Mouse (Mus musculus) forebrain, embryonic 14.5 days (tissue): ENCODE results near the gene Lsamp. TPM values are rescaled to one million over a fixed set of nuclear protein-coding genes. Genes with fewer than 3 reads are reported as not detected.
A peak's percentile ranks its signal among the peaks of the same experiment; 100 is the strongest.

Experiments
- ATAC-seq: fragments of 200-750 bp; cut with Nextera tagmentation; 2 replicates; pipeline ENCODE4 v1.8.0; 2017; ENCODE audit warnings: mild to moderate bottlenecking, moderate library complexity
- DNase-seq: peaks from one replicate; pipeline ENCODE4 v3.0.0-alpha.2; 2015; ENCODE audit warnings: low spot score
- H3K27ac ChIP-seq: fragments of 300-500 bp; sonication (generic); 2 replicates; pipeline ENCODE4 v1.5.1; 2014; ENCODE audit warnings: low read depth, mild to moderate bottlenecking, control low read depth, low read length, moderate library complexity
- H3K27me3 ChIP-seq: fragments of 300-500 bp; sonication (generic); replicated peaks from 2 replicates; pipeline ENCODE4 v1.6.1; 2014; ENCODE audit warnings: low read length, control low read depth, mixed read lengths; ENCODE audit not compliant: control insufficient read depth, insufficient read depth
- H3K36me3 ChIP-seq: fragments of 300-500 bp; sonication (generic); 2 replicates; pipeline ENCODE4 v1.6.1; 2014; ENCODE audit warnings: low read length, control low read depth; ENCODE audit not compliant: control insufficient read depth, insufficient read depth
- H3K4me1 ChIP-seq: fragments of 300-500 bp; sonication (generic); 2 replicates; pipeline ENCODE4 v1.6.1; 2014; ENCODE audit warnings: antibody characterized with exemption, low read length, control low read depth; ENCODE audit not compliant: control insufficient read depth, insufficient read depth
- H3K4me2 ChIP-seq: fragments of 300-500 bp; sonication (generic); 2 replicates; pipeline ENCODE4 v1.6.1; 2014; ENCODE audit warnings: mild to moderate bottlenecking, control low read depth, low read length
- H3K4me3 ChIP-seq: fragments of 300-500 bp; sonication (generic); 2 replicates; pipeline ENCODE4 v1.5.1; 2014; ENCODE audit warnings: low read depth, low read length, control low read depth
- H3K9ac ChIP-seq: fragments of 300-500 bp; sonication (generic); 2 replicates; pipeline ENCODE4 v1.6.1; 2014; ENCODE audit warnings: mild to moderate bottlenecking, low read length, control low read depth, moderate library complexity
- H3K9me3 ChIP-seq: fragments of 300-500 bp; sonication (generic); replicated peaks from 2 replicates; pipeline ENCODE4 v1.6.1; 2016; ENCODE audit warnings: low read length, control low read depth, mixed read lengths; ENCODE audit not compliant: control insufficient read depth
- WGBS: fragments of 180-500 bp; shearing (Covaris S2); extraction: QIAGEN DNeasy Blood & Tissue Kit; methylation state at CpG from one replicate; pipeline ENCODE4 v1.1.7; 2014; 5-methylcytosine and 5-hydroxymethylcytosine counted together
- polyA plus RNA-seq: library from polyadenylated mRNA; unstranded; fragments of >200 nt; fragmentation: Nextera tagmentation; extraction: Ambion mirVana; gene quantifications from 2 replicates; pipeline ENCODE4 v1.2.1, GENCODE M21; 2014

The Lsamp gene
- polyA plus RNA-seq, 1 experiment from 2014 or later, result 19.0 TPM

DNA sequence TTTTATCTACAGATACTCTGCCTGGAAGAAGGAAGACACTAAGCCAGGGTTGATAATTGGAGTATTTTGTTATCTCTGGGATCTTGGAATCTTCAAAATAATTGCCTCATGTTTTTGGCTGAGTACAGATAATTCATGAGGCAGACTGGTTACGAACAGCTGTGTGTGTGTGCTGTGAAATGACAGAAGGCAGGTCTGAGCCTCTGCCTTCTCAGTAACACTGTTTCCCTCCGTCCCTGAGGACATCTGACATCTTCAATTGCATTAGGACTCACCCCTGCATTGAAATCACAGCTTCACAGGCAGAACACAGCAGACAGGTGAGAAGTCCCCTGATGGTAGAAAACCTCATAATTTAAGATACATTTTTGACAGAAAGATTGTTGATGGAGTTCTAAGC lies 323.5 kb downstream of the Lsamp start:
- Histone ChIP-seq H3K36me3 (no peaks in the 10 kb centered on the region), H3K4me1 (no peaks in the 10 kb centered on the region), H3K9ac (no peak overlapping the region), H3K4me2 (no peak overlapping the region), H3K27ac (no peak overlapping the region), H3K27me3 (no peaks in the 10 kb centered on the region), H3K9me3 (no peaks in the 10 kb centered on the region), H3K4me3 (no peak overlapping the region)
- peak; percentile 11 for DNase-seq
- WGBS, result 60% methylated on average over 2 of the region's 2 CpGs
- ATAC-seq, result no peak

DNA sequence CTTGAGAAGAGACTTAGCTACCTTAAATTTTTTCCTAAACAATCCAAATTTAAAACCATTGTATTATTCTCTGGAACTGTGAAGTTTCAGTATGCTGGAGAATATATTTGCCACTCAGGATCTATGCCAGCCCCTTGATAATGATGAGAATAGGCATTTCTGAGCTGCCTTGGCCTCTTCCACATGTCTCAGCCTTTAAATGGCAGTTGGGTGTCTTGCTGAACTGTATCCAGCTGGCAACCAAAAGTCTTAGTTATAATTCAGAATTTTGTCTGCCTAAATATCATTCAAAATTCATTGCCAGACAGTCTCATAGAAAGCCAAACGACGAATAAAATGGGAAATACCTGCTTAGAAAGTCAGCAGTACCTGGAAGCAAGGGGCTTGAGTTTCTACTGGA lies 332.0 kb downstream of the Lsamp start:
- DNase-seq (peak; percentile 42), ATAC-seq (no peak)
- Histone ChIP-seq H3K4me3 (no peak overlapping the region), H3K36me3 (no peaks in the 10 kb centered on the region), H3K4me1 (no peaks in the 10 kb centered on the region), H3K27me3 (no peaks in the 10 kb centered on the region), H3K9ac (no peak overlapping the region), H3K9me3 (no peaks in the 10 kb centered on the region), H3K27ac (no peak overlapping the region), H3K4me2 (no peak overlapping the region)
- WGBS, result 85% methylated on average over 2 of the region's 2 CpGs

DNA sequence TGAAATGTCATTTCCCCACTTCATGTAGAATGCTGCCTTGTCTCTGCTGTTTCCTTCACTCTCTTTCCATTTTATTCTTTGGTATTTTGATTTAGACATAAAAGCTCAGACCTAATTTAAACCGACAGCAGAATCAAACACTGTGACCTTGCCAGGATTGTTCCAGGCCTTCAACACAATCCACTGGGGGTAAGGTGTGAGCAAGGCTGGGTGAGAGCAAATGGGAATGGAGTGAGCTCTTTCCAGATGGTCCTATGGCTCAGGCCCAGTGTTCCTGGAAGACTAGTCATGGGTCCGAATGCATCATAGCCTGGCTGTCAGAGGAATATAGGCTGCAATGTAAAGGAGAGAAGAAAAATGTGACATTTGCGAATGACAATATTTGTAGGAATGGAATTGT lies 340.6 kb downstream of the Lsamp start:
- ATAC-seq, result no peak
- Histone ChIP-seq H3K4me1 (no peaks in the 10 kb centered on the region), H3K27me3 (no peaks in the 10 kb centered on the region), H3K9ac (no peak overlapping the region), H3K4me2 (no peak overlapping the region), H3K4me3 (no peak overlapping the region), H3K36me3 (no peaks in the 10 kb centered on the region), H3K27ac (no peak overlapping the region), H3K9me3 (no peaks in the 10 kb centered on the region)
- WGBS, result 87% methylated on average over 3 of the region's 3 CpGs
- no peak for DNase-seq

DNA sequence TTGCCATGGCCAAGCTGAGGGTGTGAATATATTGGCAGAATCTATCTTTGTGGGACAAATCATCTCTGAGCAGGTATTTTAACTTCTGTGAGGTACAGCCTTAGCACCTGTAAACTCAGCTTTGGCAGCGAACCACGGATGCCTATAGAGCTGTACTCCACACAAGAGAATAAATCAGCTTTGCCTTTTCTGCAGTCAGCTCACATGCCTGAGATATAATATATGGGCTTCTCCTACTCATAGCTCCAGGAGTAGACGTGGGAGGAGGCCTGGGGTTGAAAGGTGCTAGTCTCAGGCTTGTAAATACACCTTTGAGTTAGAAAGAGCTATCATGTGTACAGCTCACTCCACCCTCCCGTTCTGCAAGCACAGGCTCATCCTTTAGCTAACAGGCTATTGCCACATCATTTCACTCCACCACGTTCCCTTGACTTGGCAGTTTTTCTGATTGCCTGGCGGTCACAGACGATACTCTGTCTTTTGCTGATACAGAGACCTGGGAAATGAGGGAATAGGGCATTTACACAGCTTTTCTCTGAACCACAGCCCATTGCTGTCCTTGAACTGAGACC lies 344.2 kb downstream of the Lsamp start:
- H3K4me2 ChIP-seq, result no peak overlapping the region
- H3K9me3 ChIP-seq, result no peaks in the 10 kb centered on the region
- H3K27ac ChIP-seq, result no peak overlapping the region
- no peaks in the 10 kb centered on the region for H3K36me3 ChIP-seq
- no peaks in the 10 kb centered on the region for H3K27me3 ChIP-seq
- ATAC-seq, result no peak
- H3K4me1 ChIP-seq, result no peaks in the 10 kb centered on the region
- WGBS, result 90% methylated on average over 7 of the region's 7 CpGs
- no peak for DNase-seq
- H3K4me3 ChIP-seq, result no peak overlapping the region
- no peak overlapping the region for H3K9ac ChIP-seq

DNA sequence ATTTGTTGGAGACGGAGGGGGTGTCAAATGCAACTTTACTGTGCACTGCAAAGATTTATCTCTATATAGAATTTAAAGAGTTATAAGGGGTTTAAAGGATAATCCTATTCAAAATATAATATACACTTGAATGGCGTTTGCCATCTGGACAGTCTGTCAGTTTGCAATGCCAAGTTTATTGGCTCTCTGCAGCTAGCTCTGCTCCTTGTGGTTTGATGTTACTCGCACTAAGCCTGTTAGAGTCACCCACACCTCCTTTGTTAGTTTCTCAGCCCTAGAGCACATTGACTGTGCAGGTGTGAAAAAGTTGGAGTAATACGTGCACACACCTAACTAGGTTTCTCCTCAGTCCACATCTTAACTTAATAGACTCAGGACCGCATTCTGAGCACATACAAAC lies 385.5 kb downstream of the Lsamp start:
- Histone ChIP-seq H3K9ac (no peak overlapping the region), H3K9me3 (no peaks in the 10 kb centered on the region), H3K36me3 (no peaks in the 10 kb centered on the region), H3K27me3 (no peaks in the 10 kb centered on the region), H3K4me2 (no peak overlapping the region), H3K4me3 (no peak overlapping the region), H3K27ac (no peak overlapping the region), H3K4me1 (peaks cover 9% of the 10 kb centered on the region; the same call in 1 of the 2 replicates)
- DNase-seq (peak; percentile 59), ATAC-seq (peak; percentile 68; the same call in 1 of the 2 replicates)
- 78% methylated on average over 5 of the region's 5 CpGs for WGBS

DNA sequence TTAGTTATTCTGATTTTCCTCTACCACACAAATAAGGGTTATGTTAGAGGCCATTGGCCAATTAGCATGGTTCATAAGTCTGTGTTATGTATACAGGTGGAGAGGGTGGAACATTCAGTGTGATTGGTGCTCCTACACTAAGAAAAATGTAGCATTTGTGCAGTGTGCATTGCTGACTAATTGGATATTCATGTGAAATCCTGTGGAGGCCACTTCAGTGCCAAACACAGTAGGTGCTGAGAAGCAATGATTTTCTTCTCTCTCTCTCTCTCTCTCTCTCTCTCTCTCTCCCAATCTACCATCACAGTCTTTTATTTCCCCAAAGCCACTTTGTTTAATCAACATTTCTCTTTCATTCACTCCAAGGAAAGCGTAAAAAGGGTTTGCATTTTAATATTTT lies 387.1 kb downstream of the Lsamp start:
- 72% methylated on average over 1 of the region's 1 CpGs for WGBS
- Histone ChIP-seq H3K27me3 (no peaks in the 10 kb centered on the region), H3K9ac (no peak overlapping the region)

DNA sequence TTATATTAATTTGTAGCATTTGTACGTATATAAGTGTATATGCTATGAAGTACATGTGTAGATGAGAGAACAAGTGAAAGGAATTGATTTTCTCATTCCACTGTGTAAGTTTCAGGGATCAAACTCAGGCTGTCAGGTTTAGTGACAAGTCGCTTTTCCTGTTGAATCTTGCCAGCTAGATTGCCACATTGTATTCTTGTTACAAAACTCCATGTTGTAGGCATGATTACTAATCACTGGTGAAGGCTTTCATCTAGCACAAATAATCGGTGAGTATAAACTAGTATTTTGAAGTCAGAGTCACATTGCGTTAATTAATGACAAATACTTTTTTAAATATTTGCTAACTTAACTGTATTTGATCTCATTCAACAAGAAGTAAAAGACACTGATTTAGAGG lies 391.2 kb downstream of the Lsamp start:
- Histone ChIP-seq H3K4me3 (no peak overlapping the region), H3K9ac (no peak overlapping the region), H3K4me2 (no peak overlapping the region), H3K27me3 (no peaks in the 10 kb centered on the region), H3K9me3 (no peaks in the 10 kb centered on the region), H3K4me1 (peaks cover 10% of the 10 kb centered on the region; the same call in 1 of the 2 replicates), H3K27ac (no peak overlapping the region), H3K36me3 (no peaks in the 10 kb centered on the region)
- ATAC-seq (no peak), DNase-seq (no peak)
- 90% methylated on average over 4 of the region's 4 CpGs for WGBS

More for the DNA sequence above, 387.1 kb downstream of the Lsamp start:
- ATAC-seq, result no peak
- Histone ChIP-seq H3K4me1 (peaks cover 9% of the 10 kb centered on the region; the same call in 1 of the 2 replicates), H3K36me3 (no peaks in the 10 kb centered on the region), H3K4me2 (no peak overlapping the region), H3K4me3 (no peak overlapping the region), H3K9me3 (no peaks in the 10 kb centered on the region), H3K27ac (no peak overlapping the region)
- DNase-seq, result no peak

DNA sequence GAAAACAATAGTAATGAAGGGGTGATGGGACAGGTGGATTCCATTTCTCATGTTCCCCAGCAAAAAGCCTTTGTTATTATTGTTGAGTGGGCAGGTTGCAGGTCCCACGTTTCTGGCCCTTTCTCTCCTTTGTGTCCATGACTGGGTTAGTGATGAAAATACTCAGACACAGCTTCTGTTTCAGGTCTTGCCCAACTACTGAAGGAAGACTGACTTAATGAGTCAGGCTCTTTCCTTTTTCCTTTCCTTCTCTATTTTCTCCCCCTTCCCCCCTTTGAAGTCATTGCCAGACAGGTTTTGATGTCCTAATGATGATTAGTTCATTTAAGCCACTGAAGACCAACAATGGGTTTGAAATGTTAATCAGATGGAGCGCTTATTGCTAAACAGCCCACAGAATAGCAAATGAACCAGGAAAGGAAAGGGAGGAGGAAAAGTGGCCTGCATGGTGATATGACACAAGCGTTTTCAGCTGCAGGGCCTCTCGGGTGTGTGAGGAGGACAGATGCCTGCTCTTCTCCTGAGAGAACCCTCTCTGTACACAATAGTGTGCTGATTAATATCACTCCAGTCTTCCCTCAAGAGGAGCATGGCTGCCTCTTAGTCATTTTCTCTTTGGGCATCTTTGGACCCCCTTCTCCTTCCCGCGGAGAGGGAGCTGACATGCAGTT lies 393.1 kb downstream of the Lsamp start:
- Histone ChIP-seq H3K27me3 (no peaks in the 10 kb centered on the region), H3K36me3 (no peaks in the 10 kb centered on the region), H3K4me2 (no peak overlapping the region), H3K4me1 (peaks cover 3% of the 10 kb centered on the region; the same call in 1 of the 2 replicates), H3K4me3 (no peak overlapping the region), H3K9ac (no peak overlapping the region), H3K9me3 (no peaks in the 10 kb centered on the region), H3K27ac (no peak overlapping the region)
- WGBS, result 21% methylated on average over 6 of the region's 6 CpGs
- ATAC-seq, result peak; percentile 90
- peak; percentile 65 for DNase-seq

DNA sequence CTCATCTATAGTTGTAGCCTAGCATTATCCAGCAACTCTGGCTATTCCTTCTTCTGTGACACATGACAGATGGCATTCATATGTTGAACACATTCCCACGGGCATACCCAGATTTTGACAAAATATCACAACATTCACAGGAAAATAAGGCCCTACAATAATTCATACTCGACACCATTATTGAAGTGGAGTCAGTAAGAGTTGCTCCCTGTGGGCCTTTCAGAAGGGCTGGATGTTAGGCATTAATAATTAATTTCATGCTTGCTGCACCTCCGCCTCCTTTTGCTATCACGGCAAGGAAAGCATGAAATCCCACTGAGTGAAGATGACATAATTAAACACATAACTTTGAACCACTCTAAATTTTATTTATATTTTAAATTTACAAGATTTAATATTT lies 407.9 kb downstream of the Lsamp start:
- H3K27ac ChIP-seq, result no peak overlapping the region
- no peaks in the 10 kb centered on the region for H3K9me3 ChIP-seq
- H3K4me3 ChIP-seq, result no peak overlapping the region
- DNase-seq (peak; percentile 13), ATAC-seq (no peak)
- WGBS, result 81% methylated on average over 4 of the region's 4 CpGs
- no peak overlapping the region for H3K4me2 ChIP-seq
- no peaks in the 10 kb centered on the region for H3K36me3 ChIP-seq
- H3K9ac ChIP-seq, result no peak overlapping the region
- no peaks in the 10 kb centered on the region for H3K4me1 ChIP-seq
- no peaks in the 10 kb centered on the region for H3K27me3 ChIP-seq
